Mouse (Mus musculus): Measurements from ENCODE around the gene Gramd4.

The Gramd4 gene

GRCm38 (mm10) chr15:86071166-86071565 lies 13.7 kb downstream of the Gramd4 start:
- no peak for DNase-seq (ENCODE audit: low spot score)

GRCm38 (mm10) chr15:86074171-86074937 lies 16.9 kb downstream of the Gramd4 start:
- no peak for DNase-seq (ENCODE audit: low spot score)

- no peak for DNase-seq (ENCODE audit: low spot score)
These were observed 18.0 kb downstream of the Gramd4 start for GRCm38 (mm10) chr15:86075305-86076047.

GRCm38 (mm10) chr15:86076048-86076315 lies 18.5 kb downstream of the Gramd4 start:
- no peak for DNase-seq (ENCODE audit: low spot score)

GRCm38 (mm10) chr15:86076378-86076777 lies 18.9 kb downstream of the Gramd4 start:
- DNase-seq (ENCODE audit: low spot score), result no peak

GRCm38 (mm10) chr15:86077934-86078333 lies 20.4 kb downstream of the Gramd4 start:
- no peak for DNase-seq (ENCODE audit: low spot score)

- no peak for DNase-seq (ENCODE audit: low spot score)
These were observed 21.2 kb downstream of the Gramd4 start for GRCm38 (mm10) chr15:86078481-86079216.

- no peak for DNase-seq (ENCODE audit: low spot score)
These were observed 22.0 kb downstream of the Gramd4 start for GRCm38 (mm10) chr15:86079467-86079866.

GRCm38 (mm10) chr15:86079876-86080275 lies 22.4 kb downstream of the Gramd4 start:
- DNase-seq (ENCODE audit: low spot score), result no peak

GRCm38 (mm10) chr15:86080408-86080807 lies 22.9 kb downstream of the Gramd4 start:
- no peak for DNase-seq (ENCODE audit: low spot score)

GRCm38 (mm10) chr15:86081654-86082053 lies 24.2 kb downstream of the Gramd4 start:
- DNase-seq (ENCODE audit: low spot score), result peak; percentile 42

- DNase-seq (ENCODE audit: low spot score), result no peak
These were observed 25.1 kb downstream of the Gramd4 start for GRCm38 (mm10) chr15:86082551-86082961.

- DNase-seq (ENCODE audit: low spot score), result no peak
These were observed 25.8 kb downstream of the Gramd4 start for GRCm38 (mm10) chr15:86083261-86083741.

- peak; percentile 64 for DNase-seq (ENCODE audit: low spot score)
These were observed 28.1 kb downstream of the Gramd4 start for GRCm38 (mm10) chr15:86085301-86086225.

- DNase-seq (ENCODE audit: low spot score), result peak; percentile 50
These were observed 28.8 kb downstream of the Gramd4 start for GRCm38 (mm10) chr15:86086291-86086706.

GRCm38 (mm10) chr15:86087591-86088149 lies 30.2 kb downstream of the Gramd4 start:
- DNase-seq (ENCODE audit: low spot score), result no peak

GRCm38 (mm10) chr15:86088266-86088790 lies 30.8 kb downstream of the Gramd4 start:
- DNase-seq (ENCODE audit: low spot score), result no peak

- no peak for DNase-seq (ENCODE audit: low spot score)
These were observed 31.7 kb downstream of the Gramd4 start for GRCm38 (mm10) chr15:86089091-86089744.

- DNase-seq (ENCODE audit: low spot score), result peak; percentile 70
These were observed 32.6 kb downstream of the Gramd4 start for GRCm38 (mm10) chr15:86089991-86090529.

- no peak for DNase-seq (ENCODE audit: low spot score)
These were observed 33.1 kb downstream of the Gramd4 start for GRCm38 (mm10) chr15:86090578-86090977.

All from embryo, embryonic 10.5 days (tissue).